Mouse (Mus musculus) hindbrain, postnatal 0 days (tissue): ENCODE measurements at regions not wholly inside any gene's neighbourhood (a gene's known extent, or its start where the extent isn't known, plus 50 kb on each side); places are given as distances from the start of the nearest gene placed in this dataset.

ENCODE experiments used
- ATAC-seq: fragments of 200-750 bp; cut with Nextera tagmentation; 2 replicates; pipeline ENCODE4 v1.8.0; 2017; ENCODE audit warnings: mild to moderate bottlenecking, moderate TSS enrichment, moderate library complexity
- DNase-seq: peaks from one replicate; pipeline ENCODE4 v3.0.0-alpha.2; 2015; ENCODE audit warnings: low spot score
- H3K27ac ChIP-seq: fragments of 300-500 bp; sonication (generic); 2 replicates; pipeline ENCODE4 v1.5.1; 2014; ENCODE audit warnings: mild to moderate bottlenecking
- H3K27me3 ChIP-seq: fragments of 300-500 bp; sonication (generic); 2 replicates; pipeline ENCODE4 v1.6.1; 2014; ENCODE audit warnings: low read length, mixed read lengths; ENCODE audit not compliant: insufficient read depth
- H3K36me3 ChIP-seq: fragments of 300-500 bp; sonication (generic); 2 replicates; pipeline ENCODE4 v1.6.1; 2014; ENCODE audit warnings: low read length, mixed read lengths; ENCODE audit not compliant: insufficient read depth
- H3K4me1 ChIP-seq: fragments of 300-500 bp; sonication (generic); 2 replicates; pipeline ENCODE4 v1.6.1; 2014; ENCODE audit warnings: antibody characterized with exemption, low read length, mixed read lengths; ENCODE audit not compliant: insufficient read depth
- H3K4me2 ChIP-seq: fragments of 300-500 bp; sonication (generic); 2 replicates; pipeline ENCODE4 v1.6.1; 2014; ENCODE audit warnings: low read depth, mild to moderate bottlenecking, low read length, moderate library complexity, mixed read lengths
- H3K4me3 ChIP-seq: fragments of 300-500 bp; sonication (generic); 2 replicates; pipeline ENCODE4 v1.5.1; 2014; ENCODE audit warnings: low read length
- H3K9ac ChIP-seq: fragments of 300-500 bp; sonication (generic); replicated peaks from 2 replicates; pipeline ENCODE4 v1.6.1; 2014; ENCODE audit warnings: mild to moderate bottlenecking, low read length, moderate library complexity, mixed read lengths
- H3K9me3 ChIP-seq: fragments of 300-500 bp; sonication (generic); 2 replicates; pipeline ENCODE4 v1.6.1; 2016; ENCODE audit warnings: low read length, mixed read lengths
- CTCF ChIP-seq: IDR thresholded peaks from 2 replicates; pipeline ENCODE4 v1.5.1; 2016; ENCODE audit warnings: antibody characterized with exemption, control low read depth, low read depth
- WGBS: fragments of 180-500 bp; shearing (Covaris S2); extraction: QIAGEN DNeasy Blood & Tissue Kit; methylation state at CpG from one replicate; pipeline ENCODE4 v1.1.7; 2014; 5-methylcytosine and 5-hydroxymethylcytosine counted together

GRCm38 (mm10) chr8:7721880-7722279 lies 939.2 kb downstream of the Efnb2 start:
- Histone ChIP-seq H3K4me2 (no peak overlapping the region), H3K27me3 (no peaks in the 10 kb centered on the region), H3K27ac (no peak overlapping the region), H3K4me1 (no peaks in the 10 kb centered on the region), H3K4me3 (no peak overlapping the region), H3K36me3 (no peaks in the 10 kb centered on the region), H3K9me3 (no peaks in the 10 kb centered on the region), H3K9ac (no peak overlapping the region)
- no peak for TF ChIP-seq CTCF
- no peak for ATAC-seq
- WGBS: 94% methylated on average over 3 of the region's 3 CpGs
- DNase-seq: no peak

GRCm38 (mm10) chr8:7718898-7719696 lies 941.9 kb downstream of the Efnb2 start:
- Histone ChIP-seq H3K9me3 (no peaks in the 10 kb centered on the region), H3K9ac (no peak overlapping the region), H3K4me3 (no peak overlapping the region), H3K4me2 (no peak overlapping the region), H3K27ac (no peak overlapping the region), H3K36me3 (no peaks in the 10 kb centered on the region), H3K27me3 (no peaks in the 10 kb centered on the region), H3K4me1 (no peaks in the 10 kb centered on the region)
- WGBS: 72% methylated on average over 5 of the region's 5 CpGs
- no peak for TF ChIP-seq CTCF
- no peak for ATAC-seq
- peak; percentile 20 for DNase-seq

- no peak for TF ChIP-seq CTCF
- Histone ChIP-seq H3K4me2 (no peak overlapping the region), H3K36me3 (no peaks in the 10 kb centered on the region), H3K9ac (no peak overlapping the region), H3K9me3 (no peaks in the 10 kb centered on the region), H3K27ac (no peak overlapping the region), H3K4me1 (no peaks in the 10 kb centered on the region), H3K27me3 (no peaks in the 10 kb centered on the region), H3K4me3 (no peak overlapping the region)
- ATAC-seq (no peak), DNase-seq (no peak)
- 66% methylated on average over 1 of the region's 1 CpGs for WGBS
Measured at GRCm38 (mm10) chr8:7710764-7711163, 950.3 kb downstream of the Efnb2 start.

- Histone ChIP-seq H3K9me3 (no peaks in the 10 kb centered on the region), H3K36me3 (no peaks in the 10 kb centered on the region), H3K27me3 (no peaks in the 10 kb centered on the region), H3K27ac (no peak overlapping the region), H3K4me1 (no peaks in the 10 kb centered on the region), H3K4me2 (no peak overlapping the region), H3K4me3 (no peak overlapping the region), H3K9ac (no peak overlapping the region)
- ATAC-seq (no peak), DNase-seq (no peak)
- WGBS: 83% methylated on average over 1 of the region's 1 CpGs
- no peak for TF ChIP-seq CTCF
Measured at GRCm38 (mm10) chr8:7709406-7709805, 951.6 kb downstream of the Efnb2 start.

- Histone ChIP-seq H3K27me3 (no peaks in the 10 kb centered on the region), H3K9ac (no peak overlapping the region), H3K36me3 (no peaks in the 10 kb centered on the region), H3K4me1 (no peaks in the 10 kb centered on the region), H3K4me2 (no peak overlapping the region), H3K4me3 (no peak overlapping the region), H3K9me3 (no peaks in the 10 kb centered on the region), H3K27ac (no peak overlapping the region)
- no peak for ATAC-seq
- WGBS: 36% methylated on average over 2 of the region's 2 CpGs
- TF ChIP-seq CTCF: no peak
- DNase-seq: peak; percentile 50
Measured at GRCm38 (mm10) chr8:7691355-7691996, 969.6 kb downstream of the Efnb2 start.

- H3K4me1 ChIP-seq: no peaks in the 10 kb centered on the region
- H3K9me3 ChIP-seq: no peaks in the 10 kb centered on the region
- TF ChIP-seq CTCF: no peak
- no peak overlapping the region for H3K4me3 ChIP-seq
- H3K27me3 ChIP-seq: no peaks in the 10 kb centered on the region
- H3K36me3 ChIP-seq: no peaks in the 10 kb centered on the region
- no peak overlapping the region for H3K9ac ChIP-seq
- DNase-seq (no peak), ATAC-seq (no peak)
- H3K4me2 ChIP-seq: no peak overlapping the region
- H3K27ac ChIP-seq: no peak overlapping the region
Measured at GRCm38 (mm10) chr8:7653804-7654203, 1007.2 kb downstream of the Efnb2 start.
